Mouse (Mus musculus): ENCODE results near the gene Nfkbie. TPM values are rescaled to one million over a fixed set of nuclear protein-coding genes. Genes with fewer than 3 reads are reported as not detected.

Nfkbie gene
- polyA plus RNA-seq, 1 experiment from 2014 or later = 4.7 TPM

DNA sequence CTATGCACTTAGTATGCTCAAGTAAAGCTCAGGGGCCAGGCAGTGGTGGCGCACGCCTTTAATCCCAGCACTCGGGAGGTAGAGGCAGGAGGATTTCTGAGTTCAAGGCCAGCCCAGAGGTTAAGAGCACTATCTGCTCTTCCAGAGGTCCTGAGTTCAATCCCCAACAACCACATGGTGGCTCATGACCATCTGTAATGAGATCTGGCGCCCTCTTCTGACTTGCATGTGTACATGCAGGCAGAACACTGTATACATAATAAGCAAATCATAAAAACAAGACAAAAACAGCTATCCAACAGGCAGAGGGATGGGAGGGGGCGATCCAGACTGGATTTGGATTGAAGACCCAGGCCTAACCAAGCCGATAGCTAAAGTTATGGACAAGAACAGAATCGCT is 23.3 kb downstream of the Nfkbie start:
- Histone ChIP-seq H3K27ac (replicated peaks; ENCODE audit: low read depth, low read length) (peak overlapping the region; percentile 24), H3K4me3 (ENCODE audit: low read depth, low read length) (no peak overlapping the region), H3K4me1 (ENCODE audit: control insufficient read depth, insufficient read depth, low read length) (peaks cover 9% of the 10 kb centered on the region), H3K36me3 (ENCODE audit: control insufficient read depth, insufficient read depth, low read length) (no peaks in the 10 kb centered on the region), H3K4me2 (ENCODE audit: low read depth, low read length) (no peak overlapping the region), H3K9me3 (ENCODE audit: control insufficient read depth, low read length) (no peaks in the 10 kb centered on the region), H3K27me3 (replicated peaks; ENCODE audit: control insufficient read depth, insufficient read depth, low read length) (no peaks in the 10 kb centered on the region), H3K9ac (ENCODE audit: low read depth, low read length) (no peak overlapping the region)
- 71% methylated on average over 7 of the region's 7 CpGs for WGBS
- no peak for DNase-seq (ENCODE audit: low spot score)
- no peak for ATAC-seq (ENCODE audit: low read depth)

- DNase-seq (ENCODE audit: low spot score) (no peak), ATAC-seq (ENCODE audit: low read depth) (no peak)
- Histone ChIP-seq H3K9me3 (ENCODE audit: control insufficient read depth, low read length) (no peaks in the 10 kb centered on the region), H3K4me3 (ENCODE audit: low read depth, low read length) (no peak overlapping the region), H3K27ac (replicated peaks; ENCODE audit: low read depth, low read length) (no peak overlapping the region), H3K4me2 (ENCODE audit: low read depth, low read length) (no peak overlapping the region), H3K27me3 (replicated peaks; ENCODE audit: control insufficient read depth, insufficient read depth, low read length) (no peaks in the 10 kb centered on the region), H3K9ac (ENCODE audit: low read depth, low read length) (no peak overlapping the region), H3K36me3 (ENCODE audit: control insufficient read depth, insufficient read depth, low read length) (no peaks in the 10 kb centered on the region), H3K4me1 (ENCODE audit: control insufficient read depth, insufficient read depth, low read length) (peaks cover 6% of the 10 kb centered on the region)
- 72% methylated on average over 4 of the region's 4 CpGs for WGBS
Observed at GRCm38 (mm10) chr17:45579554-45579953, 24.1 kb downstream of the Nfkbie start.

DNA sequence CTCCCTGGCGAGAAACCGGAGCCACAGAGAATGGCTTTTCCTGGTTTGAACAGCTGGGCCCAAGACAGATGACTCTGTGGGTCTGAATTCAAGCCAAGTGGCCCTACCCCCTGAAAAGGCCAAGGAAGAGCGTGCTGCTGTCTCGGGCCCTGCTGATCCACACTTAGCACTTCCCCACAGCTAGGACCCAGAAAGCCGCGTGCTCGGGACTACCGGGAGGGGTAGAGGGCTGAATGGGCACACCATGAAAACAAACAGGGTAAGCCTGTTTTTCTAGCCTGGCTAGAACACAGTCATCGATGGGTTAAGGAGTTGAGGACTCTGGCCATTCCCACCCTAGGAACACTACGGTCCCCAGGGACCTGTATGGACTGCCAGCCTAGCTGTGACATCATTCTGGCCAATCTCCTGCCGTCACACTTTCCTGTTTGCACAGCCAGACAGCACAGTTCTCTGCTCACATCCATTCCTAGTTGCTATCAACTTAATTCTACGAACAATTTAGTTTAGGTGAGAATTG is 25.5 kb downstream of the Nfkbie start:
- Histone ChIP-seq H3K4me2 (ENCODE audit: low read depth, low read length) (no peak overlapping the region), H3K4me3 (ENCODE audit: low read depth, low read length) (no peak overlapping the region), H3K4me1 (ENCODE audit: control insufficient read depth, insufficient read depth, low read length) (0 out of 2 replicates have a peak, but pooled peaks cover 2% of the 10 kb centered on the region), H3K9ac (ENCODE audit: low read depth, low read length) (no peak overlapping the region), H3K27ac (replicated peaks; ENCODE audit: low read depth, low read length) (peak overlapping the region; percentile 35; the same call in 1 of the 2 replicates), H3K36me3 (ENCODE audit: control insufficient read depth, insufficient read depth, low read length) (no peaks in the 10 kb centered on the region), H3K9me3 (ENCODE audit: control insufficient read depth, low read length) (no peaks in the 10 kb centered on the region), H3K27me3 (replicated peaks; ENCODE audit: control insufficient read depth, insufficient read depth, low read length) (no peaks in the 10 kb centered on the region)
- DNase-seq (ENCODE audit: low spot score) = peak; percentile 73
- WGBS = 36% methylated on average over 12 of the region's 12 CpGs
- peak; percentile 8; the same call in 1 of the 2 replicates for ATAC-seq (ENCODE audit: low read depth)

DNA sequence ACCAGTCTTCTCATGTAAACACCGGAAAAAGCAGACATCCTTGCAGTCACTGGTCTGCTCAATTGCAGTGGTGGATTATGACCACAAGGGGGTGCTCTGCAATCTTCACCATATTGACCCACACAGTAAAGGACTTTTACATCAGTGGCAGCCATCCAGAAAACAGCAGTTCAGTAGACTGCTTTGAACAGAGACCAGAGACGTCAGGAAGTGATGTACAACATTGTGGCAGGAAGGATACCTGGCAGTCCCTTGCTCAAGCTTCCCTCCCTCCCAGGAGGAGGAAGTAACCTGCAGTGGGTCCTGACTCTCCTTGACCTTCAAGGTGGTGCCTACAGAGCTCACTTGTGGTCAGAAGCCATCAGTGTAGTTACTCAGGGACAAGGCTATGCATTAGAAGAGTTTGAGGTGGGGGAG is 26.1 kb downstream of the Nfkbie start:
- H3K4me1 ChIP-seq (ENCODE audit: control insufficient read depth, insufficient read depth, low read length) = 0 out of 2 replicates have a peak, but pooled peaks cover 2% of the 10 kb centered on the region
- H3K27ac ChIP-seq (replicated peaks; ENCODE audit: low read depth, low read length) = no peak overlapping the region
- no peaks in the 10 kb centered on the region for H3K9me3 ChIP-seq (ENCODE audit: control insufficient read depth, low read length)
- H3K4me2 ChIP-seq (ENCODE audit: low read depth, low read length) = no peak overlapping the region
- no peaks in the 10 kb centered on the region for H3K27me3 ChIP-seq (replicated peaks; ENCODE audit: control insufficient read depth, insufficient read depth, low read length)
- WGBS = 4% methylated on average over 2 of the region's 2 CpGs
- H3K36me3 ChIP-seq (ENCODE audit: control insufficient read depth, insufficient read depth, low read length) = peaks cover 4% of the 10 kb centered on the region
- H3K4me3 ChIP-seq (ENCODE audit: low read depth, low read length) = no peak overlapping the region
- ATAC-seq (ENCODE audit: low read depth) (peak; percentile 17; the same call in 1 of the 2 replicates), DNase-seq (ENCODE audit: low spot score) (peak; percentile 83)
- no peak overlapping the region for H3K9ac ChIP-seq (ENCODE audit: low read depth, low read length)

GRCm38 (mm10) chr17:45582188-45582587 is 26.7 kb downstream of the Nfkbie start:
- ATAC-seq (ENCODE audit: low read depth) = no peak
- 92% methylated on average over 6 of the region's 6 CpGs for WGBS

GRCm38 (mm10) chr17:45582715-45583355 is 27.3 kb downstream of the Nfkbie start:
- DNase-seq (ENCODE audit: low spot score) (no peak), ATAC-seq (ENCODE audit: low read depth) (no peak)
- H3K27me3 ChIP-seq (replicated peaks; ENCODE audit: control insufficient read depth, insufficient read depth, low read length) = no peaks in the 10 kb centered on the region
- H3K4me2 ChIP-seq (ENCODE audit: low read depth, low read length) = no peak overlapping the region
- H3K36me3 ChIP-seq (ENCODE audit: control insufficient read depth, insufficient read depth, low read length) = peaks cover 12% of the 10 kb centered on the region
- H3K4me1 ChIP-seq (ENCODE audit: control insufficient read depth, insufficient read depth, low read length) = 0 out of 2 replicates have a peak, but pooled peaks cover 2% of the 10 kb centered on the region
- no peaks in the 10 kb centered on the region for H3K9me3 ChIP-seq (ENCODE audit: control insufficient read depth, low read length)
- H3K9ac ChIP-seq (ENCODE audit: low read depth, low read length) = no peak overlapping the region
- 70% methylated on average over 6 of the region's 6 CpGs for WGBS
- H3K4me3 ChIP-seq (ENCODE audit: low read depth, low read length) = no peak overlapping the region
- no peak overlapping the region for H3K27ac ChIP-seq (replicated peaks; ENCODE audit: low read depth, low read length)

More at GRCm38 (mm10) chr17:45582188-45582587, 26.7 kb downstream of the Nfkbie start:
- Histone ChIP-seq H3K27me3 (replicated peaks; ENCODE audit: control insufficient read depth, insufficient read depth, low read length) (no peaks in the 10 kb centered on the region), H3K9ac (ENCODE audit: low read depth, low read length) (no peak overlapping the region), H3K9me3 (ENCODE audit: control insufficient read depth, low read length) (no peaks in the 10 kb centered on the region), H3K4me2 (ENCODE audit: low read depth, low read length) (no peak overlapping the region), H3K4me3 (ENCODE audit: low read depth, low read length) (no peak overlapping the region), H3K36me3 (ENCODE audit: control insufficient read depth, insufficient read depth, low read length) (peaks cover 10% of the 10 kb centered on the region), H3K27ac (replicated peaks; ENCODE audit: low read depth, low read length) (no peak overlapping the region), H3K4me1 (ENCODE audit: control insufficient read depth, insufficient read depth, low read length) (0 out of 2 replicates have a peak, but pooled peaks cover 2% of the 10 kb centered on the region)
- DNase-seq (ENCODE audit: low spot score) = no peak

DNA sequence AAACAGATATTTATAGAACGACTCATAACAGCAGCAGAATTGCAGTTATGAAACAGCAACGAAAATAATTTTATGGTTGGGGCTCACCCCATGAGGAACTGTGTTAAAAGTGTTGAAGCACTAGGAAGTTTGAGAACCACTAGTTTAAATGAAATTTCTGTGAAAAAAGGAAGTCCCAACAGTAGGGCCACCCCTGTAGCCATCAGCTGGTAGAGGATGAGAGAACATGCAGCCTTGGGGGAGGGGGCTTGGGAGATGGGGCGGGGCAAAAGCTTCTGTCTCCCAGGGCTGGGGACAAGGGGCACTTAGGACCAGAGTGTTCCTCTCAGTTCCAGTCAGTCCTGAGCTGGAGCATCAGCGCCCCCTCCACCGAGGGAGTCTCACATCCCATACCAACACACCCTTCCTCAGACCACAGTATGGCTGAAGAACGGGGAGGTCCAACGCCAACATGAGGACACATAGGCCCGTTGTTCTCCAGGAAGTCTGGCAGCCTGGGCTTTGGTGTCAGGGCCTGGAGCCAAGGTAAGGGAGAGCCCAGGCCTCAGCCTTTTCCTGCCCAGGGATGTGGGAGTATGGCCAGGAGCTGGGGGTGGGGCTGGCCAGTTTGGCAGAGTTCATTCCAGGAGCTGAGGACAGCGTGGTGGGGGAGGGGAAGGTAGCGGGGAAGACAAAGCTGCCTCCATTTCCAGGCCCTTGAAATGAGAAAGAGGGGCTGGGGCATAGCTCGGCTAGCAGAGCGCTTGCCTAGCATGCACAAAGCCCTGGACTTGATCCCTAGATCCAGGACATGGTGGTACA is 28.8 kb downstream of the Nfkbie start:
- Histone ChIP-seq H3K4me3 (ENCODE audit: low read depth, low read length) (no peak overlapping the region), H3K4me1 (ENCODE audit: control insufficient read depth, insufficient read depth, low read length) (0 out of 2 replicates have a peak, but pooled peaks cover 2% of the 10 kb centered on the region), H3K27ac (replicated peaks; ENCODE audit: low read depth, low read length) (peak overlapping the region; percentile 69), H3K9ac (ENCODE audit: low read depth, low read length) (0 out of 2 replicates have a peak overlapping the region, but pooled peaks have one; percentile 26), H3K9me3 (ENCODE audit: control insufficient read depth, low read length) (no peaks in the 10 kb centered on the region), H3K27me3 (replicated peaks; ENCODE audit: control insufficient read depth, insufficient read depth, low read length) (no peaks in the 10 kb centered on the region), H3K4me2 (ENCODE audit: low read depth, low read length) (peak overlapping the region; percentile 11; the same call in 1 of the 2 replicates), H3K36me3 (ENCODE audit: control insufficient read depth, insufficient read depth, low read length) (peaks cover 12% of the 10 kb centered on the region)
- peak; percentile 71 for DNase-seq (ENCODE audit: low spot score)
- ATAC-seq (ENCODE audit: low read depth) = peak; percentile 48; the same call in 1 of the 2 replicates
- WGBS = 32% methylated on average over 12 of the region's 12 CpGs

DNA sequence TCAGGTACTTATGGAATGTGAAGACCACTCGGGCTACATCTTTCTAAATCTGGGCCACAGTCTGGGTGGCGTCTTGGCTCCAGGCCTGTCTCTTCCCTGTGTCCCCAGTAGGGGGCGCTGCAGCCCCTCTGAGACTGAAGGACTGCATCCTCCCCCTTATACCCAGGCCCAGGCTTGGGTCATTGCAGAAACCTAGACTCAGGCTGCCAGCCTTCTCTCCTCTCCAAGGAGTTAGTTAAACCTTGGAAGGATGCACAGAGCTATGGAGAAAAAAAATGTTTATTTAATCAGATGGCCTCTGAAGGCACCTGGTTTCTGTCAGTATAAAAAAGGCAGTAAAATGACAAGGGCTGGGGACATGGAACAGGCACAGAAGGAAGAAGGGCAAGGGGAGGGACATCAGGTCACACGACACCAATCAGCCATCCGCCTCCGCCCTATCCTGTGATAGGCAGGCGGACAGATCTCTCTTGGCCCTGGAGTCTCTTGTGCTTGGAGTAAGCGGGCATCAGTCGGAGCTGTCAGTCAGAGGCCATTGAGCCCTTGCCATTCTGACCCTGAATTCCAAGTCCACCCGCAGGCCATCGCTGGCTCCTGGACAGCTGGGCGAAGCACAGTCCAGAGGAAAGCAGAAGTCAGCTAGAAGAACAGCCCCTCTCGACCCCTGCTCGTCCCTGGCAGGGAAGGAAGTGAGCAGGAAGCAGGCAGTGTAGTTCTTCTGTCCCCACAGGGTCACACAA is 29.6 kb downstream of the Nfkbie start:
- H3K4me1 ChIP-seq (ENCODE audit: control insufficient read depth, insufficient read depth, low read length) = 0 out of 2 replicates have a peak, but pooled peaks cover 2% of the 10 kb centered on the region
- no peaks in the 10 kb centered on the region for H3K27me3 ChIP-seq (replicated peaks; ENCODE audit: control insufficient read depth, insufficient read depth, low read length)
- 21% methylated on average over 14 of the region's 14 CpGs for WGBS
- H3K9me3 ChIP-seq (ENCODE audit: control insufficient read depth, low read length) = no peaks in the 10 kb centered on the region
- H3K4me3 ChIP-seq (ENCODE audit: low read depth, low read length) = no peak overlapping the region
- peaks cover 12% of the 10 kb centered on the region for H3K36me3 ChIP-seq (ENCODE audit: control insufficient read depth, insufficient read depth, low read length)
- DNase-seq (ENCODE audit: low spot score) = peak; percentile 66
- H3K9ac ChIP-seq (ENCODE audit: low read depth, low read length) = no peak overlapping the region
- H3K27ac ChIP-seq (replicated peaks; ENCODE audit: low read depth, low read length) = peak overlapping the region; percentile 69
- H3K4me2 ChIP-seq (ENCODE audit: low read depth, low read length) = peak overlapping the region; percentile 11; the same call in 1 of the 2 replicates
- peak; percentile 56 for ATAC-seq (ENCODE audit: low read depth)

Measured in embryonic facial prominence, embryonic 14.5 days (tissue).